Mouse (Mus musculus) right cerebral cortex, postnatal 36 days (tissue): ENCODE results near the gene Ankrd36.
A peak's percentile ranks its signal among the peaks of the same experiment; 100 is the strongest.
"Not testable (repeated sequence)": the region's sequence is repeated elsewhere in the genome, so short reads cannot be mapped to it uniquely, and the experiment has no call there.

Source experiments
- DNase-seq, 2 experiments: peaks; one replicate each; pipeline ENCODE4 v3.0.0; 2022; ENCODE audit warnings: low spot score in 2 of 2, mixed read lengths in 1 of 2

Ankrd36 gene

DNA sequence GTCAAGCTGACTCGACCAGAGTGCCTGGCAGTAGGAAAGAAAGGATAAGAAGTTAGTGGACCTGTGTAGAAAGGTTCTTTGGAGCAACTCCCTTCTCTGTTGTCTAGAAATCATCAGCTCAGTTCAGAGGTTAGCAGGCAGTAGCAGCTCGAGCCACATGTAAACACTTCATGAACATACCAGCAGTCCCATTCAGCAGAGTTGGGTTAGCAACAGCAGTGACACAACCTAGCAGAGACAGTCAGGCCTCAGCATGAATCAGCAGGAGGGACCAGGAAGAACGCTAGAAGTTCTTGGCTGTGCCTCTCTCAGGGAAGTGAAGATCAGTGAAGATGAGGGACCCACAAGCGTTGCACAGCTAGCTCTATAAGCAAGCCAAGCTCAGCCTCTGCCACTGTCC is 24.0 kb upstream of the Ankrd36 start:
- DNase-seq: no peak

DNA sequence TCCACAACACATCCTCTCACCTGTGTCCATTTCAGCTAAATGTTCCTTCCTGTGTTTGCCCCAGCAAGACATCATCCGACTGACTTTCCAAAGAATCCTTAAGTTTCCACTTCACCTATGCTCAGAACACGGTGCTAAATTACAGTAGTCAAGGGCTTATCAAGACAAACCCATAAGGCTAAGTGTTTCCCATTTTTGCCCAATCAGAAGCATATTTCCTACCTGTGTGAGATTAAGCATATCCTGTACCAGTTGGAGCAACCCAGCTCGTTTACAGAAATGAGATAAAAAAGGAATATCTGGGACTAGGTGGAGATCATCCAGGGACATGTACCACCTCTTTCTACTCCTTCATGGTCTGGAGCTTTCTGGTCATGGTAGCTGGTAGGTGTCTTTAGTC is 22.8 kb upstream of the Ankrd36 start:
- no peak for DNase-seq

DNA sequence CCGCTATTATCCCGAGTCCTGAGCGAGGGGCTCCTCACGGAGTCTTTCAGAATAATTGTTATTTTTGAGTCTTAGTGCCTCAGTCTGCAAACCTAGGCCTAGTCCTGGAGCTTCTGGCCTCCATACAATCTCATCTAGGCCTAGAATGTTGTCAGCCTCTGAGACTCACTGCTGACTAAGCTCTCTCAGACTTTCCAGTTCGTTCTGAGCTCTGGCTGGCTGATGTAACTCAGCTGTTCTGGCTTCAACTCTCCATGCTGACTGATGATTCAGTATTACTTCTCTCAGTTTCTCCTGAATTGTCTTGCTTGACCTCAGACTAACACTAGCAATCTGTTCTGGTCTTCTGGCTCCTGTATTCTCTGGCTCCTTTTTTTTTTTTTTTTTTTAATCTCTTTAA is 18.1 kb upstream of the Ankrd36 start:
- DNase-seq: no peak

DNA sequence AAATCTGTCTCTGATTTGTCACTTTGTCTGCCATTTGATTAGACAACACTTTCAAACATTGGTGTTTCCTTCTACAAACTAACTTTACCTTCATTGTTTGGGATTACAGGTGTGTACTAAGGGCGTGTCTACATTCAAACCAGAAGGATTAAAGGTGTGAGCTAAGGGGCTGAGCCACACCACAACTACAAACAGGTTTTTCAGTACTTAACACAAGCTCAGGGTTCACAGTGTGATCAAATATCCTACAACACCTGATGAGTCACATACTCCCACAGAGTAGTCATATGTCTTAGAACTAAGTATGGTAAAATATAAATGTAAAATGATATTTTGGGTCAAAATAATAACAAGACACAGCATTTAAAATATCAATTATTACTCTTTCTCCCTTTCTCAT is 17.6 kb upstream of the Ankrd36 start:
- no peak for DNase-seq

DNA sequence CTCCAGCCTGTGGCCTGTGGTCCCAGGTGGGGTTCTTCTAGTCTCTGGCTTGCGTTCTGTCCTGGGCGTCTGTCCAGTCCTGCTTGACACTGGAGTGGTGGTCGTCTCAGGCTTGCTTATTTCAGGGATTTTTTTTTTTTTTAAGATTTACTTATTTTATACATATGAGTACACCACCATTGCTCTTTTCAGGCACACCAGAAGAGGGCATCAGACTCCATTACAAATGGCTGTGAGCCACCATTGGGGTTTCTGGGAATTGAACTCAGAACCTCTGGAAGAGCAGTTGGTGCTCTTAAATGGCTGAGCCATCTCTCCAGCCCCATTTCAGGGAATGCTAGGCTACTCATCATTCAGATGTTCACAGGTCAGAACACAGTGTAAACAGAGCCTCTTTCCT is 9.2 kb upstream of the Ankrd36 start:
- DNase-seq: no peak

DNA sequence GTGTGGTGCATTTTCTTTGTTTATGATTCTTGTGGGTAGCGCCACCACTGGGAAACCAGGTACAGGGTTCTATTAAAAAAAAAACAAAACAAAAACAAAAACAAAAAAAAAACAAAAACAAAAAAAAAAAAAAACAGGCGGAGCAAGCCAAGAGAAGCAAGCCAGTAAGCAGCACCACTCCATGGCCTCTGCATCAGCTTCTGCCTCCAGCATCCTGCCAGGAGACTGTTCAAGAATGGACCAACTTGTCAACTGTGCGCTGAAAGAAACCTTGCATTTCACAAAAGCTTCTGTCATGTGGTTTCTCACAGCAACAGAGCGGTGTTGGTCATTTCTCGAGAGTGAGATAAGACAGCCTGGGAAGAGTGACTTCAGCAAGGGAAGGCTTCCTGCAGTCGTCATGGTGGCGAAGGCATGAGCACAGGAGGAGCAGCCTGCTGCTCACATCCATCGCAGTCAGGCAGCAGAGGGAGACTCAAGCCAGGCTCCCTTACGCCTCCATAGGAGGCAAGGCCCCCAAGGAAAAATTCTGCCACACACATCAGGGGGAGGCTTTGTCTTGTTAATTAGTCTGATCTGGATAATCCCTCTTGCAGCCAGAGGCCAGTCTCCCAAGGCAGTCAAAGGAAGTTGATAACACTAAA is 6.7 kb upstream of the Ankrd36 start:
- no peak for DNase-seq

DNA sequence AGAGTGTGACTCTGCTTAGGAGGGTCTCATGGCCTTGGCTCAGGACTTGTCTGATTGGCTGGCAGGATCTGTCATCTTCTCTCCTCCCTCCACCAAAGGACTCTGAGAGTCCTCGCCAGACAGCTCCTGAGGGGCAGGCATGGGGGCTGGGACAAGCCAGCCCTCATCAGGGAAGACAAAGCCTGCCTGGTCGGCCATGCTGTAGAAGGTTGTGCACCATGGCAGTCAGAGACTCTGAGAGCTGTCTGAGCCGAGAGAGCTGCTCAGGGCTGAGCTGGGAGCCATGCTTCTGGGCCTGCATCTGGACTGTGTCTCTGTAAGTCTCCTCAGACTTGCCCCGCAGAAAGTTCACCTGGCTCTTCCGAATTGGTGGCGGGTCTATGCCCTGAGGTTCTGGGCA is 5.6 kb upstream of the Ankrd36 start:
- DNase-seq: no peak

DNA sequence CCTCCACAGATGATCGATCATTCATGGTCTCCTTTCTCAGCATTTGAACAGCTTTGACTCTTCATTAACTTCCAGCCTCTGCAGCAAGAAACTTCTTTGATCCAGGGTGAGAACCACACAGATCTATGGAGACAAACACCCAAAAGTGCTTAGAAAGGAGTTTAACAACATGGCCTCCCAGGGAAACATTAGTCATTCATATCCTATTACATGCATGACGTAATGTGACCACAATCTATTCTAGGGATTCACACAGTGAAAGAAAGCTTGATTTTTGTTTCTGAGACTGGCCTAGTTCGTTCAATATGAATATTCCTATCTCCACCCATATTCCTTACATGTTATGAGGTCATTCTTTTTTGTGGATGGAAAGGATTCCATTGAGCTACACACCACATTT is 3.9 kb upstream of the Ankrd36 start:
- DNase-seq: no peak

DNA sequence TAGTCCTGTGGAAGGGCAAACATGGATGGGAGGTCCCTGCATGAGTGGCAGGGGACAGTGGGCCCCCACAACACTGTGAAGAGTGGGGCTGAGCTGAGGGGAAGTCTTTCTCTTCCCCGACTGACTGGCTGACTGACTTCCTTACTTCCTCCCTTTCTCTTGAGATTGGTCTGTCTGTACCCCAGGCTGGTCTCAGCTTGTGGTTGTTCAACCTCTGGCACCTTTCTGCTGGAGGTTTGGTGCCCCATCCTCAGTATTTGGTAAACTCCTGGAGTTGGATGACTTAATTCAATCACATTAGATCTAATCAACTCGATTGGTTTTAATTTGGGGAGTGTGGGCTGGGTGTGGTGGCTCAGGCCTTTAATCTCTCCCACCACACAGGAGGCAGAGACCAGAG is 3.0 kb upstream of the Ankrd36 start:
- no peak for DNase-seq

DNA sequence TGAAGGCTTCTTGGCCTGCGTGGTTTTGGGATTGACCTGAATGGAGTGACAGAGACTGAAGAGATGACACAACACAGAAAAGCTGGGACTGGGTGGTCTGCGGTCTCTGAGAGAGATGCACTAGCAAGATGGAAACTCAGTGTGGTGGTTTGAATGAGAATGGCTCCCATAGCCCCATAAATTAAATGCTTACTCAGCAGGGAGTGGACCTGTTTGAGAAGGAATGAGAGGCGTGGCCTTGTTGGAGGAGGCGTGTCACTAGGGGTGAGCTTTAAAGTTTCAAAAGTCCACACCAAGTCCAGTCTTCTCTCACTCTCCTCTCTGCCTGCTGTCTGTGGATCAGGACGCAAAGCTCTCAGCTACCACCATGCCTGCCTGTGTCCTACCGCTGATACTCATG is 1.8 kb upstream of the Ankrd36 start:
- no peak for DNase-seq

DNA sequence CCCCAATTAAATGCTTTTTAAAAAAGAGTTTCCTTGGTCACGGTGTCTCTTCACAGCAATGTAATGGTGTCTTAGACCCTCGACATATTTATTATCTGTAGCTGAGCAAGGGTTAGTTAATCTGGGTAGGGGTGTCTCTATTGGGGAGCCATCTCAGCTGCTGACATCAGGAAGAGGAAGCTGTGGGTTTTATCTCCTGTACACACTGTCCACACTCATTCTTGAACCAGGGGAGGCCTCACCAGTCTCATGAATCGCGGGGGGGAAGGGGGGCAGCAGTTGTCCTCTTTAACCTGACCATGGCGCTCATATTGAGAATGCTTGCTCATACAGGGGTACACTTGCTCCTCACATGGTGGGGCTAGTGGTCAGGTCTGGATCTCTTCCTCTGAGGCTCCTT is 1.4 kb upstream of the Ankrd36 start:
- no peak for DNase-seq

DNA sequence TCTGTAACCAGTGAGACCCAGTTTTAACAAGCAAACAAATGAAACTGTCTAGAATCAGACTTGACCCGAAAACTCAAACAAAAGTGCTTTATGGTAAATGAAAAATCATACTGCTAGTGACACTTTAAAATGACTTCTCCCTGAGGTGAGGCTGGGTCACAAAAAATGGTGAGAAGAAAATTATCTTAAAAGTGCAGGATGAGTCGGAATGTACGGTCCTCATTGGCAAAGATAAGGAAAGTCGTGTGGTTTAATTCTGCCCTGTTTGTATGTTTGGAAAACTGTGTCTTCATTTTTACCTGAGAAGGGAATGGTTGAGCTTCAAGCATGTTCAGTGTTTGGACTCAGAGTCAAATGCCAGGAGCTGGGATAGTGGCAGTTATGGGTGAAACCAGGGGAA is 2.4 kb downstream of the Ankrd36 start:
- no peak for DNase-seq

DNA sequence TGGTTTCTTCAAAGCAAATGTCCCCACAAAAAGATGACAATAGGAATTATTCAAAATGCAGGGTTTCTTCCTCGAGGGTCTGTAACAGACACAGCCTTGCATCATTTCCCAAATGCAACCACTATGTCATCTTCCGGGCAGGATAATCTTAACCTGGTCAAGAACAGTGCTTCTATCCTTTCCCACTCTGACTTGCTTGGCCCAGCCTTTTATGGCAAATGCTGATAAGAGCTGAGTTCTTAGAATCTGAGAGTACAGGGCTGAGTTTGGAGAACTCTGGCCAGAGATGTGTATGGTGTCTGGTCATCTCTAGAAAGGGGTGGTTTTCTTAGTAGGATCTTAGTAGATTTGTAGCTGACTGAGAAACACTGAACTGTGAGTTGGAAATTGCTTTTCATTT is 4.3 kb downstream of the Ankrd36 start:
- no peak for DNase-seq

DNA sequence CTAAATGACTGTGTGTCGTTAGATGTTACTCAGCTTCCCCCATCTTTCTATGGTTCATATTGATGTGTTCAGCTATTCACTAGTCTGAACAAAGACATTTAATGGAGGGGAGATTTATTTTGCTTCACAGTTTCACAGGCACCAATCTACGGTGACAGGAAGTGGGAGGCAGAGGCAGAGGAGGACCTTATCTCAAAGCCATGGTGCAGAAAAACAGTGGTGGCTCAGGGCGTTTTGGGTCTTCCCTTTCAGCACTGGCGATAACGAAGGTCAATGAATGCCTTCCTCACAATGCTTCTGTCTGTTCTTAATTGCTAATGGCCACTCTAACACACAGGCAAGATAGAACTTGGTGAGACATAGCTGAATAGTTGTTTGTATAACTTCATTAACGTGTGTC is 5.6 kb downstream of the Ankrd36 start:
- DNase-seq: no peak

DNA sequence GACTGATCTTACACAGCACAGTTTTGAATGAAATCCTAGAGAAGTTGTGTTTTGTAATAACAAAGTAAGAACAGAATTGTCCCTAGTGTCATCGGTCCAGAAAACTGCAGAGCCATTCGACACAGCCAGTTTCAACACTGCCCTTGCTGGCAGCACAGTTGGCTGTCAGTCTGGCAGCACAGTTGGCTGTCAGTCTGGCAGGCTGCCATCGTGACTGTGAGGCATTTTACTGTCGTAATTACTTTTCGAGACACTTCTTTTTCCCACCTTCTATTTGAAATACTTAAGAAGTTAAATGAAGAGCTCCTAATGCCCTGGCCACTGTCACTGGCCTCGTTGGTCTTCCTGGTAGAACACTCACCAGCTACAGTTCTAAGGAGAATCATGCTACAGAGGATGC is 22.9 kb downstream of the Ankrd36 start:
- DNase-seq: no peak

DNA sequence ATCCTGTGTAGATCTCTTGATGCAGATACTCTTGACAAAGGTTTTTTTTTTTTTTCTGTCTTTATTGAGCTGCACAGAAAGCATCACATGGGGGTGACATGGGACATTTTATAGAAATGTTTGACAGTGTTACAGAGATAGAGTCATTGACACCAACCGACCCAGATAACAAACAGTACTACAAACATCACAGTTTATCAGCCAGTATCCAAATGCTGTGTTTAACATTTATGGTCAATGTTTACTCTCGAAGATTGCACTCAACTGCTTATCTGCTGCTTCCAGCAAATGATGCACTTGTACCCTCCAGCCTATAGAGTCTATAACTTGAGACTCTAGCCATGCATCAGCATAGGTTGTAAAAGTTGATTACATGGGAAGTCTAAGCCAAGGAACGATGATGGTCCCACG is 25.9 kb downstream of the Ankrd36 start:
- DNase-seq: no peak

DNA sequence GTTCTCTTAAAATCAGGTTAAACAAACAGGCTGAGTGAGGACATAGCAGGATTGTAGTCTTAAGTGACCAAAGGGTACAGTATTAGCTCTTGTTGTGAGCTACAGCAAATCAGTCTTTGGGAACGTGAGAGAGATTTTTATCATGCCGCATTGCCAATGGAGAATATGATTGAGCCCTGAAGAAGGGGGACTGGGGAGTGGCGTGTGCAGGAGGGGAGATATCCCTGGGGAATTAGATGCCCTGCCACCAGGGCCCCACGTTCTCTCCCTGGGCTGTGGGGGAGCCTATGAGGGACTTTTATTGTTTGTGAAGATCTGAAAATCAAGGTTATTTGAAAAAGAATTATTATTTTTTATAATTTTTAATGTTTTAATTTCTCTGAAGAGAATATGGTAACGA is 26.3 kb downstream of the Ankrd36 start:
- no peak for DNase-seq

DNA sequence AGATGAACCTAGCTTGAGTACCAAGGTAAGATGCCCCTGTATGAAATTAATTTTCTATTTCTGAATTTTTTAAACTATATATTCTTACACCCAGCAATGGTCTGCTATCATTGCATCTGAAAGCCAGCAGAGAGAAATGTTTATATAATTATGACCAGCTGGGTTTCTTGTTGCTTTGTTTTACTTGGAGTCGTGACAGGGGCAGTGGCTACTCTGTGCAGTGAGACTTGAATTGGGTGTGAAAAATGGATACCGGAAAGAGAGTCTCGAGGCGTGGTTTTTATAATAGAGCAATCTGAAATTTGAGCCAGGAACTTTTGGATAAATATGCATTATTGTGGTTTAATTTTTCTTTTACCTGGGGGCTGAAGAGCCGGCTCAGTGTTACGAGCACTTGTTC is 27.3 kb downstream of the Ankrd36 start:
- DNase-seq: no peak

DNA sequence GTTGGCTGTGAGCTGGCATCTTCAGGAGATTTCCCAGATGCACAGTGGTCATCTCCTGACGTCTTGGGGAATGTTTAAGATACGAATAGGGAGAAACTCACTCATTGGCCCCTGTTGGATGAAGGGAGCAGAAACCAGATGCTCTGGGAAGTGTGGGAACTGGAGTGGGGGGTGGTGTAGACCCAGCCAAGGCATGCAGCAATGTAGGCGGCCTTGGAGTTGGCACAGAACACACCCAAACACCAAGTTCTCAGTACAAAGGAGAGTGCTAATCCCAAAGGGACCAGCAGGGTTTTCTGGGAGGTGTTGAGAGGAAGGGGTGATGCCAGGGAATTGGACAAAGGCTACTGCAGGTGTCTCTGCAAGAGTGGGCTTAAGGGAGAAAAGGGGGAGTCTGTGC is 35.9 kb downstream of the Ankrd36 start:
- peak in 1 of 2 experiments; percentile 2 for DNase-seq

DNA sequence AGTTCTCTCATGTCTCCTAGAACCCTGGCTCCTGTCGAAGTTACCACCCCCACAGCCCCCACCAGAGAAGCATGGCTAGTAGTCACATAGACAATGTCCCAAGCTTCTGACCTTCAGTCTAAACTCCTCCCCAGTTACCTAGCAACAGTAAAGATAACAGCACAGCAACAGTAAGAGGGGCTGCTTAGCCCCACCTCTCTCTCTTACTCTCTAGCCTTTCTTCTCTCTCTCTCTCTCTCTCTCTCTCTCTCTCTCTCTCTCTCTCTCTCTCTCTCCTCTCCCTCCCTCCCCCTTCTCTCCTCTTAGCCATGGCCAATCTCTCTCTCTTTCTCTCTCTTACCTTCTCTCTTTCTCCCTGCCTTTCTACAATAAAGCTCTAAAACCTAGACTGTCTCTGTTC is 42.4 kb downstream of the Ankrd36 start:
- DNase-seq: not testable (repeated sequence)

DNA sequence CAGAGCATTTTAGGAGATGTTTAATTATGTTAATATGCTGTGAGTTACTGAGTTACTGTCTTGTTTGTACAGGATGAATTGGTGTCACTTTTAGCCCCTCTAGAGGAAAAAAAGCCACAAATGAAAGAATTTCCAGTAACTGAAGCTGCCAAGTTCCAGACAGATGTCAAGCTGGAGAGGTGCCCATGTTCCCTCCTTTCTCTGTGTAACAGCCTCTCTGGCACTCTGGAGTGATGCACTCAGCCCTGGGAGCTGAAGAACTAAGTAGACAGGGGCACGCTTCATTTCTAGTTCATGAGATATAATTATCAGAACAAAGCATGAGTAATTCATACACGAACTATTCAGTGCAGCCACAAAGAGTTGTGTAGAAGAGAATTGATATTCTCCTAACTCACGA is 45.0 kb downstream of the Ankrd36 start:
- DNase-seq: no peak

DNA sequence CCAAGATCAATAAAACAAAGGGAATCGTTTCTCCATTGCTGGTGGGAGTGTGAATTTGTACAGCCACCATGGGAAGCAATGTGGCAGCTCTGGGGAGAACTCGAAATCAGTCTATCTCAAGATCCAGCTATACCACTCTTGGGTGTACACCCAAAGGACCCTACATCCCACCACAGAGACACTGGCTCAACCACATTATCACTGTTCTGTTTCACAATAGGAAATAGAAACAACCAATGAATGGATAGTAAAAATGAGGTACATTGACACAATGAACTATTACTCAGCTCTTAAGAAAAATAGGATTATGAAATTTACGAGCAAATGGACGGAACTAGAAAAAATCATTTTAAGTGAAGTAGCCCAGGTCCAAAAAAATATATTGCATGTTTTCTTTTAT is 55.6 kb downstream of the Ankrd36 start:
- DNase-seq: no peak

DNA sequence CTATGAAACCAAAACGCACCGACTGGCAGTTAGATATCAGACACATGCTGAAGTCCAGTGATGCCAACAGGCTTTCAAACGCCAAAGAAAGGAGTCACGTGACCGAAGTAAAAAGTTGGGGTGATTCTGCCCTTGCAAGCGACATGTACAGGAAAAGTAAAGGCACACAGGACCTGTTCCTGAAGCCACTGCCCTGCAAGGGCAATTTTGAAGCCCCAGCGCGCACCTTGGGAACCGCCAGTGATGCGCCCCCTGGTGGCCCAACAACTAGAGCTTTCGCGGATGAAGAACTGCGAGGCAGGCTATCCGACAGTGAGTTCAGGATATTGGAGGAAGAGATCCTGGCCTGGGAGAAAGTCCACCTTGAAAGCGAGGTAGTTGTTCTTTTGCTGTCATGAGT is 59.5 kb downstream of the Ankrd36 start:
- DNase-seq: peak in 1 of 2 experiments; percentile 14

DNA sequence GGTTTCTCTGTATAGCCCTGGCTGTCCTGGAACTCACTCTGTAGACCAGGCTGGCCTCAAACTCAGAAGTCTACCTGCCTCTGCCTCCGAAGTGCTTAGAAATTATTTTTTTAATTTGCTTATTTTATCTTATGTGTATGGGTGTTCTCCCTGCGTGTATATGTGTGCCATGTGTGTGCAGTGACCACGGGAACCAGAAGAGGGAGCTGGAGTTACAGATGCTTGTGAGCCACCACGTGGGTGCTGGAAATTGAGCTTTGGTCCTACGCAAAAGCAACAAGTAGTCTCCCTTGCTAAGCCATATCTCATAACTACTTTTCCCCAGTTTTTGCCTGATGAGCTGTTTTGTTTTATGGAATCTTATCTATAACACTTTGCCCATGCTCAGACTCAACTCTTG is 73.6 kb downstream of the Ankrd36 start:
- no peak for DNase-seq

DNA sequence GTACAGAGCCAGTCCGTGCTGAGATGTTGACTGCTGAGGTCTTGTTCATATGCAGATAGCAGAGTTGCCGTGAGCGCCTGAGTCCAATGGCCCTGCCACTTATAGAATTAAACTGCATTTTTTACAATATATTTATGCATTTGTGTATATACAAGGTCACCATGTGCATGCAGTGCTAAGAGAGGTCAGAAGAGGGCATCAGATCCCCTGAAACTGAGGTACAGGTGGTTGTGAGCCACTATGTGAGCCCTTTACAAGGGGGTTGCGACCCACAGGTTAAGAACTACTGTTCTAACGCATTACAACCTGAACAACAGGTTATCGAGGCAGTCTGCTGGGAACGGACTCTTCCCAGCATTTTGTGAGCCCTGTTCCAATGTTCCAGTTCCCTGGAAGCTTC is 80.8 kb downstream of the Ankrd36 start:
- DNase-seq: no peak
